Mouse (Mus musculus) layer of hippocampus, postnatal 25 days (tissue): ENCODE results near the gene 4930523C07Rik. TPM values are rescaled to one million over a fixed set of nuclear protein-coding genes. Genes with fewer than 3 reads are reported as not detected.

Source experiments
- DNase-seq, 2 experiments: peaks; one replicate each; pipeline ENCODE4 v3.0.0; 2022; ENCODE audit warnings: mixed read lengths in 2 of 2, low spot score in 1 of 2; ENCODE audit errors: extremely low spot score in 1 of 2
- total RNA-seq, 2 experiments: library from RNA; stranded (reverse); gene quantifications; 2 replicates each; pipeline ENCODE4 v1.2.3; 2021

4930523C07Rik gene
- total RNA-seq, 2 experiments from 2014 or later = 1.5 to 2.8 TPM

GRCm38 (mm10) chr1:160045056-160045715, 1.0 kb downstream of the 4930523C07Rik start:
- no peak for DNase-seq

DNA sequence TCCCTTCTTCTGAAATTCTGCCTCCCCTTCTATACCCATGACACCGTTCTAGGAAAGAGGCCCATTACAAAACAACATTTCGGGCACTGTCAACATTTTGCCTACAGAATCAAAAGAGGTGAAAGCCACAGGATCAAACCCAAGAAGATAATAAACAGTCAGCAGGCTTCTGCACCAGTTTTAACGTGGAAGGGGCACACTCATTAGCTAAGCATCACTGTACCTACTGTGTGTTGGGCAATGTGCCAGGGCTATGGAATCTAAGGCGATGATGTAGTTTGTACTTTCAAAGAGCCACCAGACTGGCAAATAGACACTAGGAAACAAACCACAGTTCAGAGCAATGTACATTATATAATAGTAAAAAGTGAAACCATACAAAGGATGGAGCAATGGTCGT, 1.8 kb downstream of the 4930523C07Rik start:
- DNase-seq = no peak

- no peak for DNase-seq
Measured at GRCm38 (mm10) chr1:160046786-160047185, 2.6 kb downstream of the 4930523C07Rik start.

DNA sequence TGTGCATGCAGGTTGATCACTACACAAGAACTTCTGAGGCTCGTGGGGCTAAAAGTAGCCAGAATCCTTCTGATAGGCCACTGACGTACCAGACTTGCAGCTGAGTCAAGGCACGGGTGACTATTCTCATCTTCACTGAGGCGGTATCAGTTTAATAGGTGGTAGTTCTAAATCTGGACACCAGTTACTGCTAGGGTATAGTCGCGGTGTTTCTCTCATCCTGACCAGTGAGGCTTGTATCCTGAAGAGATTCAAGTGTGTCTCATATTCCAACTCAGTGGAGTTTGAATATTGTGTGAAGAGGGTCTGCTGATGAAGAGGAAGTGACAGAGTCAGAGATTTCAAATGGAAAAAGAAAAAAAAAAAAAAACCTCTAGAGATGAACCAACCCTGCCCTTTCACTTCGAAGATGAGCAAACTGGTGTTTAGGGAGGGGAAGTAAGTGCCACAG, 3.3 kb downstream of the 4930523C07Rik start:
- no peak for DNase-seq

DNA sequence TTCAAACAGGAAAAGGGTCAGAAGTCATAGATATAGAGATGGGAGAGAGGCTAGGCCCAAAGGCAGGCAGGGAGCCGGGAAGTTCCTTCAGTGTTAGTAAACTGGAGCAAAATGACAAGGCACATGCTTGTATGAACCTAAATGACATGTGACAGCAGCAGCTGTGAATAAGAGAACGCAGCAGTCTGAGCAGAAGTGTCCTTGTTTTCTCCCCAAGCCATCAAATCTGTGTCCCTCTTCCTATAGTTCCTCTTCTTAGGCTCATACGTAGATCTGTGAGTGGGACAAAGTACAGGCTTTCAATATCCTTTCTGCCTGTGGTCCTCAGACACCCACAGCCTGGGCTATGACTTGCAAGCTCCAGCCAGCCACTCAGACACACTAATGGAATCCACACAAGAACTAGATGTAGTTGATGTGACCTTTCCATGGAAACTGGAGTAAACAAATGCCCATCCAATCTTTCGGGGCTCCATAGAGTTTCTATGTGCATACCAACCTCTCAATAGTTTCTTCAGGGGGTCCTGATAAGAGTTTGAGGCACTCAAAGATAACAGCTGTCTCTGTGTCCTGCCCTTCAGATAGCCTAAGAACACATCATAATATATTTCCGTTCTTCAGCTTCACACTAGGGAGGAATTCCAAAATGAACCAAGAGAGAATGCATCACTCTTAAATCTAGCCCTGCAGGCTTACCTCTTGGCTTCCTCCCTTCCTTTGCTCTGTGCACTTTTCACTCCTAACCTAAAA, 5.1 kb downstream of the 4930523C07Rik start:
- no peak for DNase-seq

GRCm38 (mm10) chr1:160050898-160051297, 6.7 kb downstream of the 4930523C07Rik start:
- no peak for DNase-seq

GRCm38 (mm10) chr1:160052556-160053315, 8.6 kb downstream of the 4930523C07Rik start:
- no peak for DNase-seq

GRCm38 (mm10) chr1:160053510-160054305, 9.5 kb downstream of the 4930523C07Rik start:
- DNase-seq = no peak

- DNase-seq = no peak
Measured at GRCm38 (mm10) chr1:160054366-160055078, 10.3 kb downstream of the 4930523C07Rik start.

DNA sequence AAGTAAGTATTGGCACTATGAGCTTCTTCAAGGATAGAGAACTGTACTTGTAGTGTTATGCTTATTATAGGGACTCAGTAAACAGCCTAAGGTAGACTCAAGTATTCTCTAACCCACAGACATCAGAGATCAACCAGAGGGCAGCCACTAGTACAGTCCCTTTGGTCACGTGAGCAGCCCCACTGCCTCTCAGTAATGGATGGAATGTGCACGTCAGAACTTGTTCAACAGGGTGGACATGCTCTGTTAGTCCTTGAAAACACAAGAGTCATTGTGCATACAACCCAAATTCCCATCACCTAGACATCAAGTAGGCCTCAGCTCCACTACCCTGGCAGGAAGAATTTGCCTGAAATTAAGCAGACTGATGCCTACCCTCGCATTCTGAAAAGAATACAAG, 13.5 kb downstream of the 4930523C07Rik start:
- no peak for DNase-seq

- DNase-seq = no peak
Measured at GRCm38 (mm10) chr1:160059908-160060307, 15.7 kb downstream of the 4930523C07Rik start.

GRCm38 (mm10) chr1:160060542-160060941, 16.4 kb downstream of the 4930523C07Rik start:
- DNase-seq = no peak

DNA sequence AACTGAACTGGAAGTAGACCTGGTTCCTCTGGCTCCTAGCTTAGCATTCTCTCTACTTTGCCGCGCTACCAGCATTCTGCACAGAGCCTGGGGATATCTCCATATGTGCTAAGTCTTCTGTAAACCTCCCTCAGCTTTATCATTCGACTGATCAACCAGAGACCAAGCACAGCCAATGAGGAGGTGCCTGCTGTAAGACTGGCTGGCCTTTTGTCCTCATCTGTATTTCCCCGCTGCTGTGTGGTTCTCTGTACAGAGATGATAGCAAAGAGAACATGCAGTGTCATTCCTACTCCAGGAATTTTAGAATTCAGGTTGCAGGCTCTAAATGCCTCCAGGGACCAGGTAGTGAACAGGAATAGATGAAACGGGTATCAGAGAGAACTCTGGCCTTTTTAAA, 17.1 kb downstream of the 4930523C07Rik start:
- no peak for DNase-seq

DNA sequence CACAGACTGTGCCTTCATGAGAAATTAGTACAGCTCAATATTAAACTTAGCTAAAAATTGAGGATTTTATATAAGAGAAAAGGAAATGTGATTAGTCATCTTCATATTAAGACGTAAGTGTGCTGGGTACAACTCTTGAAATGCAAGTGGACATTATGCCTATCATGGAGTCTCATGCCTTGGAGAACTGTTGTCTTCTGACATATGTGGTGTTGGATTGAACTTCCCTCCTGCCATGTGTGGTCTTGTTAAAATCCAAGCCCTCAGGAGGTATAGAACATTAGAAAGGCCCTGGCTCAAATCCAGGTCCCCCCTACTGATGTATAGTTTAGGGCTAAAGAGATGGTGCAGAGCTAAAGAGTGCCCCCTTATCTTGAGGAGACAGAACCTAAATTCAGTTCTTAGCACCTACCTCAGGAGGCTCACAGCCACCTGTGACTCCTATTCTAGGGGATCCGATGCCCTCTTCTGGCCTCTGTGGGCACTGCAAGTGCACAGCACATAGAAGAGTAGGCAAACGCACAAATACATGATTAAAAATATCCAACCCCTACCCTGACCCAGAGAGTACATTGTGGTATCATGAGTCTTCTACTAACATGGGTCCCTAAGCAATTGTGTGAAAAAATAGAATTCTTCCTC, 17.7 kb downstream of the 4930523C07Rik start:
- peak in 1 of 2 experiments; percentile 33 for DNase-seq

GRCm38 (mm10) chr1:160064547-160065144, 20.5 kb downstream of the 4930523C07Rik start:
- DNase-seq = no peak

DNA sequence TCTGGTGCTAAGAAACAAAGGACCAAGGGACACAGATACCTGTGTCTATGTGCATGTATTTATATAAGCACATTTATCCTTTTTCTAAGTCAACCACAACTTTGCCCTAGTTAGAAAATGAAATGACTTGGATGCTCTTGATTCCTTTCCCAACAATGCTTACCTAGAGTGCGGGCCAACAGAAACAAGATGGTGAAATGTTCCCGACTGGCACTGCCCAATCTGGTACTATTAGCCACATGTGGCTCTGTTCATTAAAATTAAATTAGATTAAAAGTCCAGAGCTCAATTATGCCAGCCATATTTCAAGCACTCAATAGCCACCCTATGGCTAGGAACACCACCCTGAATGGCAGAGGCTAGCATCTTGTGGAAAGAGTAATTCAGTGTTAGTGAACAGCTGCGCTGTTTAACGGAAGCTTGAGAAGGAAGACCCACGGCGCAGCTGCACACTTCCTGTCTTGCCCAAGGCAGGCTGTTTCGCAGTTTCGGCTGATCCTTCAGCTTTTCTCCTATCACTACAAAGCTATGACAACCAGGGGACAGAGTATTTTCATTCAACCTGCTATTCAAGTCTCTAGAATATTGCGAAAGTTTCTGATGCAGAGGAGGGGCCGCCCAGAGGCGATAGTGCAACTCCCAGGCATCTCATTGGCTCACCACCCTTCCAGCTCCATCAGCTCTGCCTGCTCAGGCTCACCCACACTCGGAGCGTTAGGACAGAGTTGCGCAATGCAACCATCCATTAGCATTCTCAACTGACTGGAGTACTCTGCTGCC, 34.9 kb downstream of the 4930523C07Rik start:
- no peak for DNase-seq

DNA sequence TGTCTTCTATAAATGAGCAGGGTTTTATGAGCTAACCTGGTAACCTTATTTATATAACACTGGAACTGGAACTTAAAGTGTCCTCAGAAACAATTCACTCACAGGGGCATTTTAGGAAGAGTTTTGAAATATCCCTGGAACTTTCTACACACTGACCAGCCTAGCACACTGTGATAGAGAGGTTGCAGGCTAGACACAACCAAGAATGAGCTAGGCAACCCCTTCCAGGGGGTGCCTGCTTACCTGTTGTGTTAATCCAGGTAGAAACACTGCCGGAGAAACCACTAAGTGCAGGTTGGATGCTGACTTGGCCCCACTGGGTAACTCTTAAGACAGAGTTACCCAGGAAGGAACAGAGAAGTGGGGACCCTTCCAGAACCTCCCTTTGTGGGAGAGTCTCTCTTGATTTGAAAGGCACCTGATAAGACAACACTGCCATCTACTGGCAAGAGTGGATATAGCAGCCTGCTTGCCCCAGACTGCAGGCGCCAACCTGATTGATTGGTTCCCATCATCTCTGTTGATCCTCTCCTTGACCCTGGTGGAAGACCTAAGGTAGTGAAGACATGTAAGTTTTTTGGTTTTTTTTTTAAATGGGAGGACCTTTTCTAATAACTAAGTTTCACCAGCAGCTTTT, 36.7 kb downstream of the 4930523C07Rik start:
- peak; percentile 87 to 99 for DNase-seq

- no peak for DNase-seq
Measured at GRCm38 (mm10) chr1:160082647-160083046, 38.5 kb downstream of the 4930523C07Rik start.
